ENCODE assay signal across 22 mouse cellular contexts in genomic region chr5:73517299-73517698, GRCm38 (mm10). TPM values are rescaled to one million over a fixed set of nuclear protein-coding genes. Genes with fewer than 3 reads are reported as not detected.
DNase-seq lines count a peak whose midpoint lies in the region; ATAC-seq and TF ChIP-seq lines count a peak whose summit lies in the region.
"Had no signal": no experiment of that assay in that cellular context is flagged by ENCODE, and none has a peak within 500 bp of the region (broad histone marks: within the 10 kb centered on the region; RNA-seq: fewer than 3 reads in every experiment).

No protein-coding gene starts in this region.

- peak; percentile 69 for ATAC-seq in intestine, postnatal 0 days
- no peak for ATAC-seq in intestine, embryonic 16.5 days
- ATAC-seq in liver, embryonic 11.5 days (replicated peaks; ENCODE audit: low FRiP score): no peak
- ATAC-seq in stomach, postnatal 0 days (ENCODE audit: low FRiP score, low TSS enrichment): 0 out of 2 replicates have a peak, but pooled peaks have one; percentile 45
- ATAC-seq in midbrain, embryonic 16.5 days: no peak
- ATAC-seq: activated CD4-positive, CD25-positive, alpha-beta regulatory T cell, adult 4 months; CD4-positive, CD25-positive, alpha-beta regulatory T cell, adult 4 months; Patski had no signal

- DNase-seq in liver, adult 2 months (ENCODE audit: extremely low read depth, low read depth, low spot score): peak; percentile 61
- DNase-seq in liver, embryonic 11.5 days (ENCODE audit: low spot score): no peak
- peak; percentile 12 for DNase-seq in stomach, postnatal 0 days (ENCODE audit: low spot score)
- peak; percentile 59 for DNase-seq in yolk sac, embryonic 10.5 days (ENCODE audit: low spot score)
- DNase-seq in spleen, postnatal 36 days (ENCODE audit: low spot score in 2 of 2): no peak
- DNase-seq: adrenal gland, adult 2 months; adrenal gland, adult 8-10 months; adrenal gland, postnatal 10 days; adrenal gland, postnatal 14 days; adrenal gland, postnatal 25 days; adrenal gland, postnatal 36 days; B cell, adult 2 months; cerebellum, adult 11 months; cerebellum, adult 11-12 months had no signal

- no peak overlapping the region for H3K27ac ChIP-seq in intestine, postnatal 0 days (ENCODE audit: low read depth, low read length)
- H3K27ac ChIP-seq in intestine, embryonic 16.5 days (ENCODE audit: low read length): no peak overlapping the region
- H3K27ac ChIP-seq in liver, adult 2 months (replicated peaks; ENCODE audit: insufficient read depth, low read depth, low read length): no peak overlapping the region
- no peak overlapping the region for H3K27ac ChIP-seq in liver, embryonic 11.5 days (ENCODE audit: low read depth, low read length)
- no peak overlapping the region for H3K27ac ChIP-seq in stomach, postnatal 0 days (replicated peaks)
- no peak overlapping the region for H3K27ac ChIP-seq in midbrain, embryonic 16.5 days (ENCODE audit: low read length)

- no peak overlapping the region for H3K9ac ChIP-seq in intestine, postnatal 0 days (ENCODE audit: low read depth, low read length)
- no peak overlapping the region for H3K9ac ChIP-seq in intestine, embryonic 16.5 days (ENCODE audit: low read depth, low read length)
- no peak overlapping the region for H3K9ac ChIP-seq in liver, adult 2 months (ENCODE audit: low read depth, low read length)
- no peak overlapping the region for H3K9ac ChIP-seq in liver, embryonic 11.5 days (ENCODE audit: low read depth, low read length)
- H3K9ac ChIP-seq in stomach, postnatal 0 days (ENCODE audit: low read length): no peak overlapping the region
- no peak overlapping the region for H3K9ac ChIP-seq in midbrain, embryonic 16.5 days (ENCODE audit: low read depth, low read length)

- WGBS in intestine, postnatal 0 days: 63% methylated on average over 5 of the region's 5 CpGs
- 89% methylated on average over 5 of the region's 5 CpGs for WGBS in intestine, embryonic 16.5 days
- 77% methylated on average over 5 of the region's 5 CpGs for WGBS in liver, adult 2 months
- WGBS in liver, embryonic 11.5 days: 90% methylated on average over 5 of the region's 5 CpGs
- 89% methylated on average over 5 of the region's 5 CpGs for WGBS in stomach, postnatal 0 days
- WGBS in midbrain, embryonic 16.5 days: 94% methylated on average over 5 of the region's 5 CpGs

- no peaks in the 10 kb centered on the region for H3K4me1 ChIP-seq in intestine, postnatal 0 days (replicated peaks; ENCODE audit: control insufficient read depth, insufficient read depth, low read length)
- H3K4me1 ChIP-seq in intestine, embryonic 16.5 days (ENCODE audit: control insufficient read depth, insufficient read depth, low read length): no peaks in the 10 kb centered on the region
- no peaks in the 10 kb centered on the region for H3K4me1 ChIP-seq in liver, adult 2 months (ENCODE audit: control insufficient read depth, insufficient read depth, low read length)
- H3K4me1 ChIP-seq in liver, embryonic 11.5 days (replicated peaks; ENCODE audit: control insufficient read depth, insufficient read depth, low read length): no peaks in the 10 kb centered on the region
- no peaks in the 10 kb centered on the region for H3K4me1 ChIP-seq in stomach, postnatal 0 days (replicated peaks; ENCODE audit: control insufficient read depth, insufficient read depth)
- no peaks in the 10 kb centered on the region for H3K4me1 ChIP-seq in midbrain, embryonic 16.5 days (ENCODE audit: control insufficient read depth, insufficient read depth, low read length)

- no peaks in the 10 kb centered on the region for H3K9me3 ChIP-seq in intestine, postnatal 0 days (ENCODE audit: control insufficient read depth)
- H3K9me3 ChIP-seq in intestine, embryonic 16.5 days (ENCODE audit: control insufficient read depth, low read length): no peaks in the 10 kb centered on the region
- H3K9me3 ChIP-seq in liver, embryonic 11.5 days (ENCODE audit: control insufficient read depth, low read length): no peaks in the 10 kb centered on the region
- H3K9me3 ChIP-seq in stomach, postnatal 0 days (ENCODE audit: control insufficient read depth, low read length): no peaks in the 10 kb centered on the region
- H3K9me3 ChIP-seq in midbrain, embryonic 16.5 days (replicated peaks; ENCODE audit: control insufficient read depth, low read length, poor library complexity, severe bottlenecking): no peaks in the 10 kb centered on the region
- H3K9me3 ChIP-seq: G1E had no signal

- peaks cover 5% of the 10 kb centered on the region; the same call in 1 of the 2 replicates for H3K79me2 ChIP-seq in liver, adult 2 months (ENCODE audit: control insufficient read depth, insufficient read depth, low read length)

- no peak for TF ChIP-seq EP300 in stomach, postnatal 0 days (optimal IDR thresholded peaks at IDR 0.05)

- no peak for TF ChIP-seq CTCF in intestine, postnatal 0 days (IDR thresholded peaks at IDR 0.05; ENCODE audit: low read depth)
- no peak for TF ChIP-seq CTCF in liver, adult 2 months (IDR thresholded peaks at IDR 0.05; ENCODE audit: low read depth, low read length)
- TF ChIP-seq CTCF in stomach, postnatal 0 days (IDR thresholded peaks at IDR 0.05; ENCODE audit: low read depth): no peak

- H3K27me3 ChIP-seq in intestine, postnatal 0 days (replicated peaks; ENCODE audit: control insufficient read depth, insufficient read depth, low read length): no peaks in the 10 kb centered on the region
- no peaks in the 10 kb centered on the region for H3K27me3 ChIP-seq in intestine, embryonic 16.5 days (replicated peaks; ENCODE audit: control insufficient read depth, insufficient read depth, low read length)
- no peaks in the 10 kb centered on the region for H3K27me3 ChIP-seq in liver, adult 2 months (ENCODE audit: control insufficient read depth, insufficient read depth, low read length)
- H3K27me3 ChIP-seq in liver, embryonic 11.5 days (replicated peaks; ENCODE audit: control insufficient read depth, insufficient read depth, low read length): no peaks in the 10 kb centered on the region
- H3K27me3 ChIP-seq in stomach, postnatal 0 days (ENCODE audit: control insufficient read depth, insufficient read depth, low read length): no peaks in the 10 kb centered on the region
- H3K27me3 ChIP-seq in midbrain, embryonic 16.5 days (ENCODE audit: control insufficient read depth, insufficient read depth, low read depth, low read length): no peaks in the 10 kb centered on the region
- H3K27me3 ChIP-seq: CH12.LX, Patski had no signal

- H3K4me3 ChIP-seq in intestine, postnatal 0 days (ENCODE audit: low read depth, low read length): no peak overlapping the region
- H3K4me3 ChIP-seq in intestine, embryonic 16.5 days (ENCODE audit: low read length): no peak overlapping the region
- H3K4me3 ChIP-seq in liver, adult 2 months (ENCODE audit: insufficient read depth, low read depth, low read length): no peak overlapping the region
- no peak overlapping the region for H3K4me3 ChIP-seq in liver, embryonic 11.5 days (ENCODE audit: low read depth, low read length)
- no peak overlapping the region for H3K4me3 ChIP-seq in stomach, postnatal 0 days (ENCODE audit: low read depth, low read length)
- no peak overlapping the region for H3K4me3 ChIP-seq in midbrain, embryonic 16.5 days (ENCODE audit: low read depth, low read length)

- TF ChIP-seq POLR2A in liver, adult 2 months (IDR thresholded peaks at IDR 0.05; ENCODE audit: extremely low read depth, insufficient read depth, low read length): no peak

- no peak overlapping the region for H3K4me2 ChIP-seq in intestine, postnatal 0 days (replicated peaks; ENCODE audit: low read depth)
- H3K4me2 ChIP-seq in intestine, embryonic 16.5 days (ENCODE audit: low read depth, low read length): no peak overlapping the region
- H3K4me2 ChIP-seq in liver, embryonic 11.5 days: no peak overlapping the region
- no peak overlapping the region for H3K4me2 ChIP-seq in stomach, postnatal 0 days (replicated peaks; ENCODE audit: low read depth)
- no peak overlapping the region for H3K4me2 ChIP-seq in midbrain, embryonic 16.5 days (ENCODE audit: low read length)

- peaks cover 7% of the 10 kb centered on the region; the same call in 1 of the 2 replicates for H3K36me3 ChIP-seq in intestine, postnatal 0 days (ENCODE audit: control insufficient read depth, insufficient read depth)
- 0 out of 2 replicates have a peak, but pooled peaks cover 2% of the 10 kb centered on the region for H3K36me3 ChIP-seq in intestine, embryonic 16.5 days (ENCODE audit: control insufficient read depth, insufficient read depth, low read length)
- peaks cover 22% of the 10 kb centered on the region for H3K36me3 ChIP-seq in liver, adult 2 months (ENCODE audit: control insufficient read depth, insufficient read depth, low read length)
- H3K36me3 ChIP-seq in liver, embryonic 11.5 days (ENCODE audit: control insufficient read depth, insufficient read depth, low read length): no peaks in the 10 kb centered on the region
- 0 out of 2 replicates have a peak, but pooled peaks cover 3% of the 10 kb centered on the region for H3K36me3 ChIP-seq in stomach, postnatal 0 days (ENCODE audit: control insufficient read depth, insufficient read depth, low read length)
- H3K36me3 ChIP-seq in midbrain, embryonic 16.5 days (ENCODE audit: control insufficient read depth, insufficient read depth, low read length): peaks cover 9% of the 10 kb centered on the region

RNA-seq across cellular contexts. Expression of gene Dcun1d4, which starts 36.5 kb away (rescaled TPM):
- polyA plus RNA-seq in intestine, postnatal 0 days (2015; fragmentation: Nextera tagmentation; extraction: Ambion mirVana): 14.8 and 16.3 TPM in 2 replicates
- polyA plus RNA-seq in intestine, embryonic 16.5 days (2015; fragmentation: Nextera tagmentation; extraction: Ambion mirVana): 14.8 and 14.9 TPM in 2 replicates
- 13.6 and 14.0 TPM in 2 replicates for total RNA-seq in liver, adult 2 months (2014; rRNA removed)
- polyA plus RNA-seq in liver, adult 2 months (2012; rRNA removed): 8.2 and 10.3 TPM in 2 replicates
- 14.8 and 15.4 TPM in 2 replicates for polyA plus RNA-seq in liver, embryonic 11.5 days (2014; fragmentation: Nextera tagmentation; extraction: Ambion mirVana)
- polyA plus RNA-seq in stomach, postnatal 0 days (2015; fragmentation: Nextera tagmentation; extraction: Ambion mirVana): 10.6 and 10.8 TPM in 2 replicates
- polyA plus RNA-seq in midbrain, embryonic 16.5 days (2015; fragmentation: Nextera tagmentation; extraction: Ambion mirVana): 51.5 and 56.3 TPM in 2 replicates

Comparison
In these comparisons a context has a peak if more than half of its experiments do, and no peak if none do; other contexts are left out.
1. ATAC-seq: peak in intestine, postnatal 0 days (single experiment) and stomach, postnatal 0 days (single experiment); none in intestine, embryonic 16.5 days (single experiment), liver, embryonic 11.5 days (single experiment) and midbrain, embryonic 16.5 days (single experiment).
2. DNase-seq: peak in liver, adult 2 months (single experiment), stomach, postnatal 0 days (single experiment) and yolk sac, embryonic 10.5 days (single experiment); none in liver, embryonic 11.5 days (single experiment) and spleen, postnatal 36 days (0 of 2).